Mouse (Mus musculus) retina, postnatal 7 days (tissue): ENCODE measurements at regions not wholly inside any gene's neighbourhood (a gene's known extent, or its start where the extent isn't known, plus 50 kb on each side); places are given as distances from the start of the nearest gene placed in this dataset.
A peak's percentile ranks its signal among the peaks of the same experiment; 100 is the strongest.

Source experiments
- DNase-seq: peaks from one replicate; pipeline ENCODE4 v3.0.0-alpha.2; 2012; ENCODE audit warnings: low read depth, low spot score

DNA sequence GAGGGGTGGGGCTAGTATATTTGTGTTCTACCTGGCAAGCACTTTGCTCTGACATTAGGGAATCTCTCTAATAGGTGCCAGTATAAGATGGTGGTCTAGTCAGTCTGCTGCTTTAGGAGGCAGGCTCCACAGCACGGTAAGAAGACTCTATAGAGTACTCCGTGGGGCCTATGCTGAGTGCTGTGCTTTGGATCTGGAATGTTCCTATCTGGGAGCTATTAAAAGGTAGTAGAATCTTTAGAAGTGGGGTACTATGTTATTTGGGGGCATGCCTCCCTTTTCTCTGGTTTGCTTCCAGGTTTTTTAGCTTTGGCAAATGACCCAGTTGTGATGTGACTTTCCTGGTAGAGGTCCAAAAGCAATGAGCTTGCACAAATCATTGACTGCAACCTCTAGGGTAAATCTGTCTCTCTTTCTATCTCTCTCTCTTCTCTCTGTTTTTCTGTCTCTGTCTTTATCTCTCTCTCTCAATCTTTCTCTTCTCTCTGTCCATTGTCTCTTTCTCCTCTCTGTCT, 208.6 kb upstream of the Camk1g start:
- no peak for DNase-seq

DNA sequence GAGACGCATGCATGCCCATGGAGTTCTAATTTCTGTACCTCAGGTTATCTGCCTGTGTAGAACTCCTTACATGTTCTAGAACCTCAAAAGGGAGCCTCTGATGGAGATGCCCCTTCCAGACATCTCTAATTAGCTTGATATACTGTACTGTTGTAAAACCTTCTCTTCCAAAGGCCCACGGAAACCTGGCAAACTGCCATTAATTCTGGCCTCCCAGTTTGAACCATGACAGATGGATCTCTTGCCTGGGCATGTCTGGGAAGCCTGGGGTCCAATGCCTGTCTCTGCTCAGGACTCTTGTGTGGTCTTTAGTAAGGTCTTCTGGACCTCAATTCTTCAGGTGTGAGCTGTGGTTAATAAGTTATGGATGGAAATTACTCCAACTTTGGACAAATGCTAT, 207.7 kb upstream of the Camk1g start:
- no peak for DNase-seq

DNA sequence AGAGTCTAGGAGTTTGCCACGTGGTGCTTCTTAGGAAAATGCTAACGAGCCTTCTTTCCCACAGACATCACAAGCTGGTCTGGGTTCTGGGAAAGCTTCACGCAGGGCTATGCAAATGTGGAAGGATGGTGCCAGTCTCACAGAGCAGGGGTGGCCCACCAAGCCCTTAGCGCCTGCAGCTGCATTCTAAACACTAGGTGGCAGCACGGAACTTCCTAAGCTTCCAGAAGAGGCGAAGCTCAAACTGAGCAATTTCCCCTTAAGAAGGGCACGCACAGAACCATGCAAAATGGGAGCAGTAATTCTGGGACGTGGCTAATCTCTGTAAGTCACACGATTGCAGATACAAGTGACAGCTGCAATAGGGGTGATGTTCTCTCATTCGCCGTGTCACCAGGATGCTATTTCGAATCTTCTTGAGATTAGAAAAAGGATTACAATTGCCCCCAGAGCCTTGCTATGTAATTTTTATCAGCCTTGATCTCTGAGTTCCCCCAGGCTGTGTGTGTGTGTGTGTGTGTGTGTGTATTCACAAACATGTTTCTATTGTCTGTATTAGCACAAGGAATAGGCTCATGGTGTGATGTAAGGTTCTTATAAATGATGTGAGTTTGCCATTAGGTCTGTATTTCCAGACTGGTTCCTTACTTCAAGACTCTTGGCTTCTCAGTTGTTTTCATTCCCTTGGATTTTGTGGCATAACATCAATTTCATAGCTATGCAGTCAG, 206.1 kb upstream of the Camk1g start:
- DNase-seq: peak; percentile 70

DNA sequence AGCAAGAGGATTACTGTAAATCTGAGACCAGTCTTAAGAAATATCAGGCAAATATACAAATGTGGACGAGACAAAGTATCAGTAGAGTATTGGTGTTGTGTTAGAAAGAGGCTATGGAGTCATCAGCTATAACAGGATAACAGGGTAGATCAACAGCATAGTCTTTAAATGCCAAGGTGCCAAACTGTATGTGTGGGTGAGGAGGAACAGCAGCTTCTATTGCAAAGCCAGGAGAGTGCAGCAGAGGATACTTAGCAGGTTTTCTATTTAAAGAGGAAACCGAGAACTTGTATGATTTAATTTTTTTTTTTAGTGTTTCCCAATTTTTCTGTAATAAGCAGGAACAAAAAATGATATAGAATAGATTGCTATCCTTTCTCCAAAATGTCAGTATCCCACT, 202.7 kb upstream of the Camk1g start:
- DNase-seq: no peak

DNA sequence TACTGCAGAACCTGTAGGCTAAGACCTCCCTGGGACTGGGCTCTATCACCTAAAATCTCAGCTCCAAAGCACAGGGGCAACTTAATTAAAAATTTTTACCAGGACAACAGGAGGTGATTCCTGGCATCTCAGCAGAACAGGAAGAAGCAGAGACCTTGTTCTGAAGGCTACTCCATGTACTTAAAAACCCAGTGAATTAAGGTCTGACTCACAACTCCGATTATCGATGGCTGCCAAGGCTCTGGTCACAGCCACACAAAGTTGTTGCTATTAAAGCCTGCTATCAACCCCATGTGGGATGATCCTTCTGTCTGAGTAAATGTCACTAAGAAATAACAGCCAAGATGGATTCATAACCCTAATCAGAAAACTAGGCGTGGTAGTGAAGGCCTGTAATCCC, 202.3 kb upstream of the Camk1g start:
- DNase-seq: no peak

DNA sequence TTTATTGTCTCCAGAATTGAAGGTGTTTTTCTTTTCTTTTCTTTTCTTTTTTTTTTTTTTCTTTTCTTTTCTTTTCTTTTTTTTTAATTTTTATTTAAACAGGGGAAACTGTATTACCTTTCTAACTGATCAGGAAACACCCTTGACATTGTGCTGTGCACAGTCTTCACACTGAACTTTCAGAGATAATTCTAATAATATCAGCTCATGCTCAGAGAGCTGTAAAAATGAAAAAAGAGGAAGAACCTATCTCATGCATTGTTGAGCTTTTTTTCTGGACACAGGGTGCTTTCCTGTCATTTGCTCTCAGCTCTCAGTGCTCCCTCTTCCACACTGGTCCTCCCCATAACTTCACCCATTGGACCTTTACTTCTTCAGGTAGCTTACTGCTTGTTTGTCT, 201.0 kb upstream of the Camk1g start:
- DNase-seq: no peak

DNA sequence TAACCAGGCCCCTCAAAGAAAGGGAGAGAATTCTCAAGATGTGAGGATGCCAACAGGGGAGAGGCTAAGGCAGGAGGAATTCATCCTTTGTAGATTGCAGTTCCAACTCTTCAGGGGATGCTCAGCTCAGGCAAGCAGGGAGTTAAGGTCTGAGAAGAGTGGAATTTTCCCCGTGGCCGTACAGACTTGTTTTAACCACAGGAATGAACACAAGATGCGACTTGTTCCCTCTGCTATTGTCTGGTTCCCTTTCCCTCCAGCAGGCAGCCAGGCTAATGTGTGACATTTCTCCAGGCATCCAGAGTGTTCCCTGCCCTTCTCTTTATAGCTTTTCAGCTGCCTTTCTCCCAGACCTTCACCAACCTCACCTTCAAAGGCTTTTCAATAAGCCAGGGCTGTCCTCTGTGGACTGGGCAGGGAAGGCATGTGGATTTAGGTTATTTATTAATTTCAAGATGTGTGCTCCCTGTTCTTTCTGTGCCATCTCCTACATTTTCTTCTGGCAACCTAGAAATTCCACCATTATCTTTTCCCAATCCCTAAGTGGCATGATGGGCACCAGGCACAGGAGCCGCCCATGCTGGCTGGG, 198.6 kb upstream of the Camk1g start:
- no peak for DNase-seq

DNA sequence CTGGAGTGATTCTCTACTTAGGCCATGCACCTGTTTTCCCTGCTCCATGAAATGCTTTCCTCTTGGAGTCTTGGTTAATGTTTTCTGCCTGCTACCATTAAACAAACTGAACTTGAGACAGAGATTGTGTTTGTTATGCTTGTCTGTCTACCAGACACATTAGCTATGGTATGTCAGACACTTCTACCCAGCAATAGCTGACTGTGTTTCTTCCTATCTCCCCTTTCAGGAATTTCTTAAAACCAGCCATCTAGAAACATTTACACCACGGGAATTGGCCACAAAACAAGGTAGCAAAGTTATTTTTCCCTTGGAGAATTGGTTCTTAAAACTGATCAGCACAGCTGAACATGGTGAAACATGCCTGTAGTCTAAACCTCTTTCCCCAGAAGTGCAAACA, 197.1 kb upstream of the Camk1g start:
- DNase-seq: no peak

DNA sequence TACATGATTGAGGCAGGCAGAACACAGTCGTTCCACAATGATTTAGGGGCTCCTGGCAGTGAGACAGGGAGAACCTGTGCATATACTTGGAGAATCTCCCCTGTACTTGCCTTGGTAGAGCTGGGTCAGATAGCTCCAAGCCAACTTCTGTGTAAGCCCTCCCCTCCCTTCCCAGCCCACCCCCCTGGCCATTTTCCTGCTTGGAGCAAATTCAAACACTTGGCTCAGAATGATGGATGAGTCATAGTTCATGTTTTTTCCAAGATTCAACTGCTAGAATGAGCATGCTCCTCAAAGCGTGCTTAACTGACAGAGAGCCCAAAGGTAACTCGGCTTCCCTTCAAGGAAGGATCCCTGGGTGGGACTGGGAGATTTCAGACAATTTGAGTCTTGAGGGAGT, 194.1 kb upstream of the Camk1g start:
- no peak for DNase-seq

DNA sequence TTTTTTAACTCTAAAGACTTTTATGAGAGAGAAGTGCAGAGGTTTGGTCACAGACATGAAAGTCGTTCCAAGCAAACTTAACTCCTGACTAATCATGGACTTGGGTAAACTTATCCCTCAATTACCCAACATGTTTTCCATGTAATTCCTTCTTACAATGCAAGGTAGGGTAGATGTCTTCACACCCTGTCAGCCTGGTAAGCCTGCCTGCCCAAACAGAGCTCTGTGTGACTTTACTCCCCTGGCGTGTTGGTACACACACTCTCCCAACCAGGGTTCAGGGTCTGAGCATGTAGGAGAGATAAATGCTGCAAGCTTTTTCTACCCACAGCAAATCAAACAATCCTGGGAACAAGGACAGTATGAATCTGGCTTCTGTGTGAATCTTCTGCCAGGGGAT, 192.1 kb upstream of the Camk1g start:
- DNase-seq: no peak

DNA sequence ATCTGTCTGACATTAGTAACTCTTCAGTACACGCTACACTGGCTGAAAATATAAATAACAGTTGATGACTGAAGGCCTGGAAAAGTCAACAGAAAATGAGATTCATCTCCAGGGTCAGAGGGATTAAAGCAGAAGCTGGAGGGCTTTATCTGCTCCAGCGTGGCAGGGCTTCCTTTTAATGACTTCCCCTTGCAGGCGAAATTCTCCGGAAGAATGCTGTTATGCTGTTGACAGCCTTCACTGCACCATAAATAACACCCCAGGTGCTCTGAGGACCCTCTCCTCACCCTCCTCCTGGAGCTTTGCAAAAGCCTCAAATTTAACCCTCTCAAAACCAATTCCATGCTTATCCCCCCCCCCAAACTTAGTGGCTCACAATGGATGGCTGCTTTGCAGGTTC, 188.0 kb upstream of the Camk1g start:
- DNase-seq: no peak

DNA sequence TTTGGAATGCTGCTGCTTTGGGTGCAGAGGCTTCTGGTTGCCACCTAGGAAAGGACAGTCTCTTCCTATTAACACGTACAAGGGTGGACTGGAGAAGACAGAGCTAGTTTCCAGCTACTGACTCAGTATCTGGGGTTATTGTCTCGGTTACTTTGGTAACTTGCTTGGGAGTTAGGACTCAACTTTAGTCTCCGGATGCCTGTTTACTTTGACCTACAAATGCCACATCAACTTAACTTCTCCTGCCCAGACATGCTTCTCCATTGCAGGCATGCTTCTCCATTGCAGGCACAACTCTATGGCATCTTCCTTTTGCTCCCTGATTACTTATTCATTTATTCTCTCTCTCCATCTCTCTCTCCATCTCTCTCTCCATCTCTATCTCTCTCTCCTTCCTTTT, 184.6 kb upstream of the Camk1g start:
- no peak for DNase-seq

DNA sequence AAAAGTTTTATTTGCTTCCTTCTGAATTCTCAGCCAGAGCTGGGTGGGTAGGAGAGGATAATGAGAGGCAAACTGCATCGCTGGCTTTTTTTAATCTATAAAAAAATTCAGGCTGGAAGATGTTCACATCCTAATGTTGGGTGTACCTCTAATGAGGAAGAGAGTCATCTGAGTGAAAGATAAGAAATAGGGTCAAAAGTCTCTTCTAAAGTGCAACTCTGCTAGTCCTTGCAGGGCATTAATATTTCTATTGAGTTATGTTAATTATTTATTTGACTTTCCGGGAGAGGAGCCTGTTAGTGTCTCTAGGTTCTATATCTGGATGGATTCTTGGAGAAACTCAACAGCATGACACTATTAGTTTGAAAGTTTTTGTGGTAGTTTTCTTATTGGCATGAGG, 182.2 kb upstream of the Camk1g start:
- DNase-seq: no peak

DNA sequence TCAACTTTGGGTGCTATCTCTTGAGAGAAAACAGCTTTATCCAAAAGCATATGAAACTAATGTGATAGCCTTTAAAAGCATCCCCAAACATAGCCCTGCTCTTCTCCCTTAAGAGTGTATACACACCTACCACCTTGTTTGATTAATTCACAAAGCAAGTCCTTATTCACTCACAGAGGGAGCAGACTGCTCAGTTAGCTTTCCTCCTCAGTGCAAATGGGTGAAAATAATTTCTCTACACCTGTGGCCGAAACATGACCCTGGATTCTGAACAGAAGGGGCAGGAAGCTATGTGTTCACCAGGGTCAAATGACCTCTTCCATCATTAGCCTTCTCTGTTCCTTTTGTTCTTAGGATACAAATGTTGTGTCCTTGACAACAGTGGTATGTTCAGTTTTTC, 181.2 kb upstream of the Camk1g start:
- no peak for DNase-seq

DNA sequence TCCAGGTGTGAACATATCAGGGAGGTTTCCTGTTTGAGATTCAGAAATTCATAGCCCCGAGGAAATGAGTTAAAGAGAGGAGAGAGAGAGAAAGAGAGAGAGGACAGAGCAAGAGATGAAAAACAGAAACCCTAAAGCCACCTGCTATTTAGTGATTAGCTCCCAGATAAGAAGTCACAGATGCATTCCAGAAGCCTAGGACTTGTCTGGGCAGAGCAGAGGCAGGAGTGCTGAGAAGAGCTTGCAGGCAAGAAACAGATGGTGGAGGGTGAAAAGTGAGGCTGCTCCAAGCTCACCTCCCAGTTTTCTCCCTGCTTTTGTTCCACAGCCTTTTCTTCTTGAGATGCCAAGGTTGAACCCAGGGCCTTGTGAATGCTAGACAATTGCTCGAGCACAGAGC, 180.7 kb upstream of the Camk1g start:
- no peak for DNase-seq

DNA sequence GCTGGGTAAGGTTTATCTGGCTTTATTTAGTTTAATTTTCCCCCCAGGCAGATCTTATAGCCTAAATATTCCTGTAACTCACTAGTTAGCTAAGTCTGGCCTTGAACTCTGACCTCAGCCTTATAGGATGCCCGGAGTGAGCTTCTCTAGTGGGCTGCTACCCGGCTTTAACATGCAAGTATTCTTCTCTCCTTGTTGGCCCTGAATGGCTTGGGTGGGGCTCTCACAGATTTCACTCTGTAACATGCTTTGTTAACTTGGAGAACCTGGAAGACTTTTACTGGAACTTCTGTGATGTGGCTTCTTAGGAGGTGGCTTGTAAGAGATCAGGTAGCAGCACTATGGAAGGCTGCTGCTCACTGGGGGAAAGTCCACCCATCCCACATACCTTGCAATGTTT, 177.3 kb upstream of the Camk1g start:
- no peak for DNase-seq

DNA sequence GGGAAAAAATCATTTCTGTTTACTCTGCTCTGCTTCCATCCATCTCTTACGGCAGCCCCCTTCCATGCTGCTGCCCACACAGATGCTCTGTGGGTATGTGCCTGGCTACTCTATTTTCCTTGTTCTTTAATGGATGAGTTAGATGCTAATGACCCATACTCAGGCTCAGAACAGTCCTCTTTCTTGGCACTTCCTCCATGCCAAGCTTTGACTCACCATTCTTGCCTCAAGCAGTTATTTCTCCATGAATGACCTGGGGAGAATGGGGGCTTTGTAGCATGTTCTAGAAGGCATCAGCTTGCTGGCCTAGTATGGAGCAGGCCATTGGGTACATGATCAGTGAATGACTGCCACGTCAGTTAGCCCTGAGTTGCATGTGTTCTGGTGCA, 175.9 kb upstream of the Camk1g start:
- DNase-seq: no peak

DNA sequence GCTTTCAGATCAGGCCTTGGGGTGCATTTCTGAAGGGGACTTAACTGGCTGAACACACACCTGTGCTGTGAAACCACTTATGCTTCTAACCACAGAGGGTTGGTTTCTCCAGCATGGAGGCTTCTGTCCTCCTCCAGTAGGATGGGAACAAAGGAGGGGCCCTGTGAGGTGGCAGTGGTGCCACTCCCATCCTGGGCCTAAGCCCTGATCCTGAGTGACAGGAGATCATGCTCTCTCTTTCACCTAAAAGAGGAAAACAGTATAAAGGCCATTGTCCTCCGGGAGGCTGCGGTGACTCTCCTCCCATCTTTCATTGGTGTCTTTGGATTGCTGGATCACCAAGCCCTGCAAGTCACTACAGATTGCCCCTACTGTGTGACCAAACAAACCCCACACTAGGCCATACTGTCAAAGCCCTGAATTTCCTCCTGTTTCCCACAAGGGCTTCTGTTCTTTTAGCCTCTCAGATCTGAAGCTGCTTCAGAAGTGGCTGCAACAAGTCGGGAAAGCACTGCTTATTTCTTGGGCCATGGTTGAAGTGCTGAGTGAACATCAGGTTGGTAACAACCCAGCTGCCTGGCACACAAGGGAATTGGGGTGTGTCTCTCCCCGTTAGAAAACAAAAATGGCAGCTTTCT, 175.4 kb upstream of the Camk1g start:
- no peak for DNase-seq

DNA sequence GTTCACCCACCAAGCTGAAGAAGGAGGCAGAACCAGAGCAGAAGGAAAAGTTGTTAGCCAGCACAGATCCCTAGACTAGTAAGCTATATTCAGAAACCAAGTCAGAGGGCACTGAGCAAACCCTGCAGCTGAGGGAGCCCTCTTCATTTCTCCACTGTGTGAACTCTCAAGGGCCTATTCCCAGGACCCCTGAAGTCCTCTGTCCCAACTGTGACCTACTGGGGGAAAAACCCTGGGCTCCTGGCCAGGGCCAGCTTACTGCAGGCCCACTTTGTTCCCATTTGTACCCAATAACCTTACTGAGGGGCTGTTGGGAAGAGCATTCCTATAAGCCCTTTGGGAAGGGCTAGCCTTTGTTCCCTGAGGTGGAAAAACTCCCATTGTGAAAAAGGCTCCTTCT, 174.7 kb upstream of the Camk1g start:
- DNase-seq: no peak

DNA sequence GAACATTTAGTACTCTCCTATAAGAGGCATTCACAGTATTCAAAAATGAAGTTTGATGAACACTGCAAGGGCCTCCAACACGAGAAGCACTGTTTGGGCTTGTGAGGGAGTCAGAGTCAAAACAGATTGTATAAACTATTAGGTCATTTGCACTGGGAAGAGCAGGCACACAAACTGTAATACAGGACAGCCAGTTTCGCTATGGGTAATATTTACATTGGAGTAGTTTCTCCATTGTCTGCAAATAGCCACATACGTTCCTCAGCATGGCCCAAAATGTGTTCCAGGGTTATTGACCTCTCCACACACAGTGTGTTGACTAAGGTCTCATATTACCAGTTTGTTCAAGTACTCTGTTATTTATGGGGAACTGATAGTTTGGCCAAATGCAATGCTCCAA, 173.7 kb upstream of the Camk1g start:
- no peak for DNase-seq

DNA sequence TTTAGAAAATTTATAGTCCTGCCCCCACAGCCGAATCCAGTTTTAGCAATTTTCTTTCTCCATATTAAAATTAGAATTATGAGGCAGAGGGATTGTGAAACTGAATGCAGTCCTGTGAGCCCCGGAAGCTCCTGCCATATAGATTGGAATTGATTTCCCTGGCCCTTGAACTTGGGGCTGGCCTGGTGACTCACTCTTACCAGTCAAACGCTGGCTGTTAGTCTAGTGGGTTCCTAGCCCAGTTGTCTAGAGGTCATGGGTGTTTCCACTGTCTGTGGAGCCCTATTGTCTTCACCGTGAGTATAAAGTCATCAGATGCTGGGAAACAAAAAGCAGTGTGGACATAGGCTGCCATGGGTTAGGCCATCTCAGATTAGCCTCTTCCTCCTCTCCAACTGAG, 173.2 kb upstream of the Camk1g start:
- no peak for DNase-seq

DNA sequence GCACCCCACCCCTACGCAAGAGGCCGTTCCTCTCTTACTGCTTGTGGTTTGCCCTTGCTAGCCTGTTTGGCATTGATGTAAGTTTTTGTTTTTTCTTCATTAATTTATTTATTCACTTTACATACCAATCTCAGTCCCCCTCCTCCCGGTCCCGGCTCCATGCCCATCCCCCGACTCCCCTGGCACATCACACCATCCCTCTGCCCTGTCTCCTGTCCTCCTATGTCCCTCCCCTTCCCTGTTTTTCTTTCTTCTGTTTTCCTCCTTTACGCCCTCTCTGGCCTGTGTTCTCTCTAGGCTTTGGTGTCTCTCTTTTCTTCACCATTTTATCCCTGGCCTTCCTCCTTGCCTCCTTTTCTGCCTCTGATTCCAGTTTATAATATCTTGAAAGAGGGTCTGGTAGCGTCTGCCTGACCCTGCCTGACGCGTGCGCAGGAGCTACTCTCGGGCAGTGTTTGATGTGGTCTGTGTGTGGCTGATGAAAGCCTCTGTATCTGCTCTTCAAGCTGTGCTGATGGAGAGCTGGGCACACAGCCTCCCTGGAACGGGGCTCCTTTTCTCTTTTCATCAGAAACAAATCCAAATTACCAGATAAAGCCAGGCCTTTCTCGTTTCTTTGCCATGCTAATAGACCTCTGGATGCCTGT, 172.0 kb upstream of the Camk1g start:
- no peak for DNase-seq

DNA sequence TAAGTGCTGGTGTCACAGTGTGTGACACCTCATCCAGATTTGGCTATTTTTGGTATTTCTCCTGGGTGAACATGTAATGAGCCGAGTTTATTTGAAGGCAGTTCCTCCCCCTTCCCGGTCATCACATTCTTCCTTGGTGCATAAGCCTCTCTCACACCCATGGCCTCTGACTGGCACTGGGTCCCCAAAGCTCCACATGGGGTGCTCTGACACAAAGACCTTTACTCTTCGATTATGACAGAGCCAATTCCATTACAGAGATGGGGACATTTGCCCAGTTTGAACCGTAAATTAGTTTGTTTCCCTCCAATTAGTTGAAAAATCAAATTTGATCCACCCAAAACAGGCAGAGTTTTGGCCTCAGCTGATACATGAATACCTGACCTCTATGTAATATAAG, 171.2 kb upstream of the Camk1g start:
- DNase-seq: no peak
